Mouse (Mus musculus): ENCODE results near the gene Fam168b. TPM values are rescaled to one million over a fixed set of nuclear protein-coding genes. Genes with fewer than 3 reads are reported as not detected.

The Fam168b gene
- total RNA-seq, 2 experiments from 2014 or later: 203 to 226 TPM

Other genes with a start within 250 kb of the Fam168b start
- gene Plekhb2, start 6.9 kb upstream of the Fam168b start, total RNA-seq (2021): 100 to 1,000 TPM; 185 to 198 TPM

Measured in layer of hippocampus, postnatal 10 days (tissue).